Mouse (Mus musculus) stomach, postnatal 0 days (tissue): ENCODE data around the gene Calml4. TPM values are rescaled to one million over a fixed set of nuclear protein-coding genes. Genes with fewer than 3 reads are reported as not detected.
"Not testable (repeated sequence)": the region's sequence is repeated elsewhere in the genome, so short reads cannot be mapped to it uniquely, and the experiment has no call there.

ENCODE experiments used
- ATAC-seq: fragments of 200-750 bp; cut with Nextera tagmentation; 2 replicates; pipeline ENCODE4 v1.8.0; 2017; ENCODE audit not compliant: low FRiP score, low TSS enrichment
- DNase-seq: peaks from one replicate; pipeline ENCODE4 v3.0.0-alpha.2; 2016; ENCODE audit warnings: low spot score
- H3K27ac ChIP-seq: fragments of 300-500 bp; sonication (generic); replicated peaks from 2 replicates; pipeline ENCODE4 v1.5.1; 2014; ENCODE audit warnings: mild to moderate bottlenecking, control low read depth
- H3K27me3 ChIP-seq: fragments of 300-500 bp; sonication (generic); 2 replicates; pipeline ENCODE4 v1.6.1; 2014; ENCODE audit warnings: low read length; ENCODE audit not compliant: control insufficient read depth, insufficient read depth
- H3K36me3 ChIP-seq: fragments of 300-500 bp; sonication (generic); 2 replicates; pipeline ENCODE4 v1.6.1; 2014; ENCODE audit warnings: low read length, mixed read lengths; ENCODE audit not compliant: control insufficient read depth, insufficient read depth
- H3K4me1 ChIP-seq: fragments of 300-500 bp; sonication (generic); replicated peaks from 2 replicates; pipeline ENCODE4 v1.6.1; 2014; ENCODE audit warnings: antibody characterized with exemption; ENCODE audit not compliant: control insufficient read depth, insufficient read depth
- H3K4me2 ChIP-seq: fragments of 300-500 bp; sonication (generic); replicated peaks from 2 replicates; pipeline ENCODE4 v1.6.1; 2014; ENCODE audit warnings: low read depth, mild to moderate bottlenecking, control low read depth, moderate library complexity
- H3K4me3 ChIP-seq: fragments of 300-500 bp; sonication (generic); 2 replicates; pipeline ENCODE4 v1.5.1; 2014; ENCODE audit warnings: low read depth, low read length, control low read depth
- H3K9ac ChIP-seq: fragments of 300-500 bp; sonication (generic); 2 replicates; pipeline ENCODE4 v1.6.1; 2014; ENCODE audit warnings: mild to moderate bottlenecking, low read length, control low read depth, mixed read lengths
- H3K9me3 ChIP-seq: fragments of 300-500 bp; sonication (generic); 2 replicates; pipeline ENCODE4 v1.6.1; 2016; ENCODE audit warnings: low read length; ENCODE audit not compliant: control insufficient read depth
- CTCF ChIP-seq: IDR thresholded peaks from 2 replicates; pipeline ENCODE4 v1.5.1; 2016; ENCODE audit warnings: antibody characterized with exemption, low read depth, mild to moderate bottlenecking, moderate library complexity
- EP300 ChIP-seq: optimal IDR thresholded peaks from 2 replicates; pipeline ENCODE3; 2016; ENCODE audit warnings: antibody characterized with exemption
- WGBS: fragments of 180-500 bp; shearing (Covaris S2); extraction: QIAGEN DNeasy Blood & Tissue Kit; methylation state at CpG from one replicate; pipeline ENCODE4 v1.1.7; 2014; 5-methylcytosine and 5-hydroxymethylcytosine counted together
- polyA plus RNA-seq: library from polyadenylated mRNA; unstranded; fragments of >200 nt; fragmentation: Nextera tagmentation; extraction: Ambion mirVana; gene quantifications from 2 replicates; pipeline ENCODE4 v1.2.1, GENCODE M21; 2015

The Calml4 gene
- polyA plus RNA-seq, 1 experiment from 2014 or later, result 21.6 TPM

- H3K9ac ChIP-seq, result no peak overlapping the region
- TF ChIP-seq CTCF (no peak), EP300 (no peak)
- no peak overlapping the region for H3K4me2 ChIP-seq
- H3K36me3 ChIP-seq, result no peaks in the 10 kb centered on the region
- H3K27me3 ChIP-seq, result no peaks in the 10 kb centered on the region
- whole genome bisulfite sequencing, result 60% methylated on average over 2 of the region's 2 CpGs
- H3K9me3 ChIP-seq, result no peaks in the 10 kb centered on the region
- H3K4me3 ChIP-seq, result no peak overlapping the region
- no peak overlapping the region for H3K27ac ChIP-seq
- H3K4me1 ChIP-seq, result peaks cover 2% of the 10 kb centered on the region; the same call in 1 of the 2 replicates
- DNase-seq (no peak), ATAC-seq (no peak)
Observed at GRCm38 (mm10) chr9:62814751-62815150, 43.1 kb upstream of the Calml4 start.

GRCm38 (mm10) chr9:62816323-62817098 lies 41.4 kb upstream of the Calml4 start:
- no peak overlapping the region for H3K4me2 ChIP-seq
- H3K36me3 ChIP-seq, result no peaks in the 10 kb centered on the region
- ATAC-seq (no peak), DNase-seq (no peak)
- H3K27ac ChIP-seq, result no peak overlapping the region; the same call in 1 of the 2 replicates
- H3K4me1 ChIP-seq, result no peaks in the 10 kb centered on the region; the same call in 1 of the 2 replicates
- H3K4me3 ChIP-seq, result no peak overlapping the region
- no peaks in the 10 kb centered on the region for H3K9me3 ChIP-seq
- H3K9ac ChIP-seq, result no peak overlapping the region
- 74% methylated on average over 9 of the region's 9 CpGs for WGBS
- no peaks in the 10 kb centered on the region for H3K27me3 ChIP-seq
- TF ChIP-seq EP300 (no peak), CTCF (no peak)

DNA sequence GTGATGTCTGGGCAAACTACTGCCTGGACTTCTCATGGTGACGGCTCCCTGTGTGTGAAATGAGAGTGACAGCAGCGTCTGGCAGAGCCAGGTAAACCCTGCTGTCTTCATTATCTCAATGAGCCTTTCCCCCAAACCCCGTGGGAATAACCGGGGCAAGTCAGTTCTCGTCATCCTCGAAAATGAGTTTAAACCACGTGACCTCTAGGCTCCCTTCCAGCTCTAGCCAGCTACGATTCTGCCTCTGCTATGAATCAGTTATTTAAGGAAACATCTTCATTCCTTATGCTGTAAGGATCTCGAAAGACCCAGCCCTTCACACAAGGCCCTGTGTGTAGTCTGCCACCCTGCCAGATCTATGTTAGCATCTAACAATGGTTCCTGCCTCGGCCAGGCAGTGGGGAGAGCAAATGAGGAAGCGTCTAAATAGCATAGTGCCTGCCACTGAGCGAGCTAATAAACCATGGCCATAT lies 40.7 kb upstream of the Calml4 start:
- no peaks in the 10 kb centered on the region for H3K9me3 ChIP-seq
- H3K27me3 ChIP-seq, result no peaks in the 10 kb centered on the region
- TF ChIP-seq CTCF (no peak), EP300 (no peak)
- 0 out of 2 replicates have a peak, but pooled peaks have one; percentile 3 for ATAC-seq
- DNase-seq, result no peak
- H3K4me1 ChIP-seq, result no peaks in the 10 kb centered on the region; the same call in 1 of the 2 replicates
- no peaks in the 10 kb centered on the region for H3K36me3 ChIP-seq
- no peak overlapping the region for H3K4me3 ChIP-seq
- H3K4me2 ChIP-seq, result no peak overlapping the region
- H3K27ac ChIP-seq, result peak overlapping the region; percentile 79
- 44% methylated on average over 12 of the region's 12 CpGs for WGBS
- H3K9ac ChIP-seq, result no peak overlapping the region

DNA sequence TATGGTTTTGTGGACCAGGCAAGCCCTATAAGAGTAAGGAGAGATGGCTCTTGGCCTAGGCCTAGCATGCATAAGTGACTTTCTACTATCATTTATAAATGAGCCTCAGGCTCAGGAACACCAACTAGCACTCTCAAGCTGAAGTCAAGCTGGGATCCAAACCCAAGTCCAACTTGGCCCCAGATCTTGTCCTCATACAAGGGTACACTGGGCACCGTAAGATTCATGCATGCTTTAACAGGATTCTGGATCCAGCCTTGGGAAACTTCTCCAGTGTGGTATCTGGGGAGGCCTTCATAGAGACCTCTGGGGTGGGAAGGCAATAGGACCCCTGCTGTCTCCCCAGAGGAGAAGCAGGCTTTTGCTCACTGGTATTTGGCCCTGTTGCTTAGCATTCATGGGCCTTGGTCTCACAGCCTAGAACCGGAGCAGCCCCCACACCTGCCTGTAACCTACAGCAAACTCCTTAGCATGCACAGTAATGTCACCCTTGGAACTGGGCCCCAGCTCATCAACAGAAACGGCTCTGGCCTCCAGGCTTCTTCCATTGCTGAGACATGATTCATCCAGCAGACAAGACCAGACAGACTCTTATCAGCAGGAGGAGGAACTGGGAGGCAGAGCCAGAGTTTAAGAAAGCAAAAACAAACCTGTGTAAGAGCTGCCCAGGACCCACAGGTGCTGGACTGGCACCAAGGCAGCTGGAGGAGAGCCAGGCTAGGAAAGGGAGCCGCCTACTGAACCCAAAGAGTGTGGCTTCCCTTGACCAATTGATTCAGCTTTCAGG lies 39.9 kb upstream of the Calml4 start:
- H3K9ac ChIP-seq, result no peak overlapping the region
- H3K27ac ChIP-seq, result peak overlapping the region; percentile 79
- ATAC-seq, result no peak
- H3K4me3 ChIP-seq, result no peak overlapping the region
- H3K4me1 ChIP-seq, result no peaks in the 10 kb centered on the region; the same call in 1 of the 2 replicates
- no peak for DNase-seq
- WGBS, result 61% methylated on average over 4 of the region's 4 CpGs
- no peaks in the 10 kb centered on the region for H3K36me3 ChIP-seq
- no peaks in the 10 kb centered on the region for H3K27me3 ChIP-seq
- H3K4me2 ChIP-seq, result no peak overlapping the region
- H3K9me3 ChIP-seq, result no peaks in the 10 kb centered on the region
- TF ChIP-seq CTCF (no peak), EP300 (no peak)

GRCm38 (mm10) chr9:62819494-62819893 lies 38.4 kb upstream of the Calml4 start:
- no peaks in the 10 kb centered on the region for H3K27me3 ChIP-seq
- no peaks in the 10 kb centered on the region for H3K36me3 ChIP-seq
- ATAC-seq (no peak), DNase-seq (no peak)
- H3K4me1 ChIP-seq, result no peaks in the 10 kb centered on the region; the same call in 1 of the 2 replicates
- no peak overlapping the region for H3K4me3 ChIP-seq
- no peak overlapping the region for H3K27ac ChIP-seq
- WGBS, result 53% methylated on average over 3 of the region's 3 CpGs
- H3K9ac ChIP-seq, result no peak overlapping the region
- TF ChIP-seq CTCF (no peak), EP300 (no peak)
- H3K9me3 ChIP-seq, result no peaks in the 10 kb centered on the region
- H3K4me2 ChIP-seq, result no peak overlapping the region

GRCm38 (mm10) chr9:62819910-62820309 lies 38.0 kb upstream of the Calml4 start:
- not testable (repeated sequence) for H3K9me3 ChIP-seq, H3K4me1 ChIP-seq, H3K4me2 ChIP-seq, H3K27ac ChIP-seq, ATAC-seq, DNase-seq, H3K36me3 ChIP-seq, H3K4me3 ChIP-seq, H3K27me3 ChIP-seq, H3K9ac ChIP-seq
- WGBS, result 85% methylated on average over 6 of the region's 6 CpGs
